Mouse (Mus musculus) myocyte (in vitro differentiated cells): ENCODE results near the gene Bad. TPM values are rescaled to one million over a fixed set of nuclear protein-coding genes. Genes with fewer than 3 reads are reported as not detected.
A peak's percentile ranks its signal among the peaks of the same experiment; 100 is the strongest.

ENCODE experiments used
- H3K27me3 ChIP-seq: one replicate; pipeline ENCODE4 v1.6.1; 2011; ENCODE audit not compliant: control insufficient read depth, insufficient read depth, insufficient read length
- H3K36me3 ChIP-seq: one replicate; pipeline ENCODE4 v1.6.1; 2011; ENCODE audit not compliant: control insufficient read depth, insufficient read depth
- H3K4me2 ChIP-seq: one replicate; pipeline ENCODE4 v1.6.1; 2011; ENCODE audit warnings: low read depth, control low read depth
- H3K4me3 ChIP-seq: one replicate; pipeline ENCODE4 v1.5.1; 2011; ENCODE audit warnings: mild to moderate bottlenecking, control low read depth, moderate library complexity
- H3K79me2 ChIP-seq: one replicate; pipeline ENCODE4 v1.6.1; 2011; ENCODE audit not compliant: control insufficient read depth, insufficient read depth
- H3ac ChIP-seq: one replicate; pipeline ENCODE4 v1.6.1; 2011; ENCODE audit not compliant: control insufficient read depth, insufficient read length
- CEBPB ChIP-seq: IDR thresholded peaks from 2 replicates; pipeline ENCODE4 v1.6.1; 2011; ENCODE audit warnings: mild to moderate bottlenecking, moderate library complexity; ENCODE audit not compliant: poor library complexity, insufficient read depth, severe bottlenecking
- E2F4 ChIP-seq: IDR thresholded peaks from one replicate; pipeline ENCODE4 v1.6.1; 2011; ENCODE audit warnings: mild to moderate bottlenecking, control low read depth, moderate library complexity; ENCODE audit not compliant: insufficient read depth
- MAX ChIP-seq: IDR thresholded peaks from one replicate; pipeline ENCODE4 v1.6.1; 2011; ENCODE audit warnings: low read depth, mild to moderate bottlenecking, control low read depth
- MYOD1 ChIP-seq, 3 experiments: IDR thresholded peaks; one replicate each; pipeline ENCODE4 v1.6.1; 2011; ENCODE audit warnings: control low read depth in 2 of 3, low read depth in 2 of 3, mild to moderate bottlenecking in 2 of 3, moderate library complexity in 1 of 3; ENCODE audit not compliant: insufficient read length in 2 of 3, control insufficient read depth in 1 of 3
- MYOG ChIP-seq, 3 experiments: IDR thresholded peaks; one replicate each; pipeline ENCODE4 v1.6.1; 2011; ENCODE audit warnings: control low read depth in 2 of 3, low read depth in 2 of 3, mild to moderate bottlenecking in 2 of 3; ENCODE audit not compliant: insufficient read length in 2 of 3, control insufficient read depth in 1 of 3, insufficient read depth in 1 of 3
- POLR2A ChIP-seq: IDR thresholded peaks from one replicate; pipeline ENCODE4 v1.6.1; 2011; ENCODE audit warnings: low read depth, mild to moderate bottlenecking, control low read depth, moderate library complexity; ENCODE audit not compliant: insufficient read length
- POLR2AphosphoS2 ChIP-seq: IDR thresholded peaks from one replicate; pipeline ENCODE4 v1.6.1; 2011; ENCODE audit warnings: low read depth, control low read depth; ENCODE audit not compliant: insufficient read length
- REST ChIP-seq: IDR thresholded peaks from one replicate; pipeline ENCODE4 v1.6.1; 2011; ENCODE audit warnings: mild to moderate bottlenecking, control low read depth, moderate library complexity; ENCODE audit not compliant: insufficient read depth, insufficient read length
- SRF ChIP-seq: IDR thresholded peaks from one replicate; pipeline ENCODE4 v1.6.1; 2011; ENCODE audit warnings: low read depth; ENCODE audit not compliant: control insufficient read depth, insufficient read length
- TCF12 ChIP-seq: IDR thresholded peaks from one replicate; pipeline ENCODE4 v1.6.1; 2011; ENCODE audit warnings: mild to moderate bottlenecking, control low read depth; ENCODE audit not compliant: poor library complexity, insufficient read depth, severe bottlenecking
- TCF3 ChIP-seq: IDR thresholded peaks from one replicate; pipeline ENCODE4 v1.6.1; 2011; ENCODE audit warnings: low read depth, control low read depth; ENCODE audit not compliant: insufficient read length
- USF1 ChIP-seq: IDR thresholded peaks from one replicate; pipeline ENCODE4 v1.6.1; 2011; ENCODE audit warnings: low read depth, mild to moderate bottlenecking, control low read depth, moderate library complexity
- polyA plus RNA-seq: library from polyadenylated mRNA; unstranded; fragments of >200 nt; fragmentation: generic; extraction: Trizol; gene quantifications from one replicate; pipeline ENCODE4 v1.2.1, GENCODE M21; 2012; ENCODE audit warnings: missing spikeins

Gene Bad
- polyA plus RNA-seq, 1 experiment, result 76.1 TPM

DNA sequence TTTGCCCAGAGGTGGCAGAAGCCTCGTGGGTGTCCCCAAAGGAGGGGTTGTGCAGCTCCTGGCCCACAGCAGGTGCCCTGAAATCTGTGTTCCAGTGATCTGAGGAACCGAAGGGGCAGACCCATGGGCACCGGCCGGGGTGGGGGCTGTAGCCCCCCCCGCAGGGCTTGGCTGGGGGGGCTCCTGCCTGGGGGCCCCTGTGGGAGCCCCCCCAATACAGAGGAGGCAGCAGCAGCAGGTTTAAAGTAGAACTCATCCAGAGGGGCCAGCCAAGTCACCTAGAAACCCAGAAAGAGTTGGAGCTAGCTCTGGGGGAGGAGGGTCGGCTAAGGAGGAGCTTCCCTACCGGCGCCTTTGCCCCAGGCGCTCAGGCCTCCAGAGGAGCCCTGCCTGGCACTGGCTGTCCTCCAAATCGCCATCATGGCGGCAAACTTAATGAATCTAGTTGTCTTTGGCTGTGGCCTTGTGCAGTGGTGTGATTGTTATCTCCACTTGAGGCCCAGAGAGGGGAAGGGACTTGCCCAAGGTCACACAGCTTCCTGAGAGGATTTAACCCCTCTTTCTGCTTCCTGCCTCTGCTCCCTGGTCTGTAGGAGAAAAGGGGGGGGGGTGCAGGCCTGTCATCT lies 28.9 kb downstream of the Bad start:
- no peak overlapping the region for H3ac ChIP-seq
- no peak overlapping the region for H3K4me3 ChIP-seq
- no peaks in the 10 kb centered on the region for H3K36me3 ChIP-seq
- H3K27me3 ChIP-seq, result no peaks in the 10 kb centered on the region
- TF ChIP-seq REST (no peak), MAX (no peak), MYOG (IDR thresholded peaks at IDR 0.05; ENCODE audit: control insufficient read depth in 1 of 3, insufficient read depth in 1 of 3, insufficient read length in 2 of 3, low read depth in 2 of 3) (no peak), POLR2A (no peak), E2F4 (no peak), TCF12 (no peak), TCF3 (no peak), USF1 (no peak), CEBPB (no peak), POLR2AphosphoS2 (no peak), SRF (no peak), MYOD1 (IDR thresholded peaks at IDR 0.05; ENCODE audit: control insufficient read depth in 1 of 3, insufficient read length in 2 of 3, low read depth in 2 of 3) (no peak)
- H3K4me2 ChIP-seq, result peak overlapping the region; percentile 12
- H3K79me2 ChIP-seq, result peaks cover 18% of the 10 kb centered on the region

GRCm38 (mm10) chr19:6971644-6972043 lies 30.0 kb downstream of the Bad start:
- TF ChIP-seq TCF12 (no peak), E2F4 (no peak), TCF3 (no peak), SRF (no peak), MYOD1 (IDR thresholded peaks at IDR 0.05; ENCODE audit: control insufficient read depth in 1 of 3, insufficient read length in 2 of 3, low read depth in 2 of 3) (no peak), CEBPB (no peak), MAX (no peak)
- Histone ChIP-seq H3K4me2 (peak overlapping the region; percentile 25), H3K4me3 (no peak overlapping the region), H3ac (no peak overlapping the region), H3K79me2 (peaks cover 27% of the 10 kb centered on the region), H3K27me3 (no peaks in the 10 kb centered on the region), H3K36me3 (no peaks in the 10 kb centered on the region)

DNA sequence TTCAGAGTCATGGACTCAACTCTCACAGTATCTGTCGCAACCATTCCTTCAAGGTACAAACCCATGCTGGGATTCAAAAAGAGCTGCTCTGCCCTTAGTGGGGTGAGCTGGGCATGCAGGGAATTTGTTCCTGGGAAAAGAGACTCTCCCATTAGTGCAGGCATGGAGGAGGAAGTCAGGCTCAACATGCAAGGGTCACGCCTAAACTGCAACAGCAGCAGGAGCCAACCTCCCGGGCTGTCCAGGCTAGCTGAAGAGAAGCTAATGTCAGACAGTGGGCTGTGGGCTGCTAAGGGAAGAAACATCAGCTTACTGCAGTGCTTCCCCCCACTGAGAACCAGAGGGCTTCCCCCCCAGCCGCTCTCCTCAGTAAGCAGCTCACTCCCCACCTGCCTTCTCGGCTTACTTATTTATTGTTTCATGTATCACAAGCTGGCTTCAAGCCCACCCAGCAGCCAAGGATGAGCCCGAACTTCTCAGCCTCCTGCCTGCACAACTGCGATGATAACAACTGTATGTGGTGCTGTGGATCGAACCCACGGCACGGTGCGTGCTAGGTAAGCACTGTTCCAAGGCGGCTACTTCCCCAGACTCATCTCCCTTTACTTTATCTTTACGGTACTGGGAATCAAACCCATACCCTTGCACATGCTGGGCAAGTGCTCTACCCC lies 30.7 kb downstream of the Bad start:
- no peak overlapping the region for H3ac ChIP-seq
- H3K4me3 ChIP-seq, result no peak overlapping the region
- H3K79me2 ChIP-seq, result peaks cover 35% of the 10 kb centered on the region
- H3K4me2 ChIP-seq, result no peak overlapping the region
- H3K27me3 ChIP-seq, result no peaks in the 10 kb centered on the region
- no peak for TF ChIP-seq POLR2AphosphoS2
- TF ChIP-seq REST, result no peak
- TF ChIP-seq MYOD1 (IDR thresholded peaks at IDR 0.05; ENCODE audit: control insufficient read depth in 1 of 3, insufficient read length in 2 of 3, low read depth in 2 of 3), result no peak
- no peak for TF ChIP-seq MAX
- TF ChIP-seq E2F4, result no peak
- H3K36me3 ChIP-seq, result peaks cover 2% of the 10 kb centered on the region

GRCm38 (mm10) chr19:6973581-6974190 lies 32.0 kb downstream of the Bad start:
- H3K4me3 ChIP-seq, result peak overlapping the region; percentile 83
- no peaks in the 10 kb centered on the region for H3K27me3 ChIP-seq
- TF ChIP-seq MYOD1 (IDR thresholded peaks at IDR 0.05; ENCODE audit: control insufficient read depth in 1 of 3, insufficient read length in 2 of 3, low read depth in 2 of 3) (no peak), E2F4 (no peak), SRF (no peak), REST (no peak), TCF3 (no peak), TCF12 (no peak), POLR2A (no peak), POLR2AphosphoS2 (no peak), MYOG (IDR thresholded peaks at IDR 0.05; ENCODE audit: control insufficient read depth in 1 of 3, insufficient read depth in 1 of 3, insufficient read length in 2 of 3, low read depth in 2 of 3) (no peak), CEBPB (no peak), MAX (no peak), USF1 (no peak)
- H3ac ChIP-seq, result peak overlapping the region; percentile 88
- H3K4me2 ChIP-seq, result peak overlapping the region; percentile 94
- H3K36me3 ChIP-seq, result peaks cover 6% of the 10 kb centered on the region
- peaks cover 38% of the 10 kb centered on the region for H3K79me2 ChIP-seq
